Mouse (Mus musculus) cerebellum, postnatal 4 days (tissue): Measurements from ENCODE around the gene Slc35a1.

Source experiments
- DNase-seq, 2 experiments: peaks; one replicate each; pipeline ENCODE4 v3.0.0; 2022; ENCODE audit warnings: low spot score in 2 of 2, mixed read lengths in 1 of 2

Slc35a1 gene

GRCm38 (mm10) chr4:34653179-34653578 is 34.1 kb downstream of the Slc35a1 start:
- no peak for DNase-seq

DNA sequence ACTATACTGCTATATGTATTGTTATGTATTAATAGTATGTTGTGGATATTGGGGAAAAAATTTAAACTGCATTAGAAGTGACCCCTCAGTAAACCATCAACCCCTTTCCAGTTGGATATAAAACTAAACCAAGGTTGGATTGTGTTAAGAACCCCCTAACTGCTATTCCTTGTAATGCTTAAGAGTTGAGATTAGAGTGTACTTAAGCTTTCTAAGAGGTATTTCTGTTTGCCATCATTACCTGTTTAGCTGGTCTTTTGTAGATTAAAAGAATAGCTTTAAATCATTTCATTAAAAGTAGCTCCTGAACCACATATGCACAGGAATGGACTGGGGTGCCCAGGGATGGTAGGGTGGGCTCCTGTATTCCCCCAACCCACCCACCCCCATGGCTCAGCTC is 42.5 kb downstream of the Slc35a1 start:
- no peak for DNase-seq

GRCm38 (mm10) chr4:34640731-34641130 is 46.5 kb downstream of the Slc35a1 start:
- no peak for DNase-seq

DNA sequence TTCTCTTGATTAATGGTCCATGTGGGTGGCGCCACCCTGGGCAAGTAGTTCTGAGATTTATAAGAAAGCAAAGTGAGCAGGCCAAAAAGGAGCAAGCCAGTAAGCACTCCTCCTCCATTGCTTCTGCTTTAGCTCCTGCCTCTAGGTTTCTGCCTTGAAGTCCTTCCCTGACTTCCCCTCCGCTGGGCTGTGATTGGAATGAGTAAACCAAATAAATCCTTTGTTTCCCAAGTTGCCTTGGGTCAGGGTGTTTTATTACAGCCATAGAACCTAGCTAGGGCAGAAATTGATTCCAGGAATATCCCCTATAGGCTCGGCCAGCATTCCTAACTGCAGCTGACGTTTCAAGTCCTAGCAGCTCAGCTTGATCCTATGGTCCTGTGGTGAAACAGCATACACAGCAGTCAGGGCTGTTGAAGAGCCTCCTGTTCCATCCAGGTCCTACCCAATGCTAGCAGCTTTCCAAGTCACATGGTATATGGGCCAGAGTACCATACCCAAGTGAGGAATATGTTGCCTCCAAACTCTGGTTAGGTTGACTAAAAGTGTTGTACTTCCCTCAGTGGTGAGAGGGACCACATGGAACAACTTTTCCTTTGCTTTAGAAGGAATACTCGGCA is 47.4 kb downstream of the Slc35a1 start:
- DNase-seq = no peak

DNA sequence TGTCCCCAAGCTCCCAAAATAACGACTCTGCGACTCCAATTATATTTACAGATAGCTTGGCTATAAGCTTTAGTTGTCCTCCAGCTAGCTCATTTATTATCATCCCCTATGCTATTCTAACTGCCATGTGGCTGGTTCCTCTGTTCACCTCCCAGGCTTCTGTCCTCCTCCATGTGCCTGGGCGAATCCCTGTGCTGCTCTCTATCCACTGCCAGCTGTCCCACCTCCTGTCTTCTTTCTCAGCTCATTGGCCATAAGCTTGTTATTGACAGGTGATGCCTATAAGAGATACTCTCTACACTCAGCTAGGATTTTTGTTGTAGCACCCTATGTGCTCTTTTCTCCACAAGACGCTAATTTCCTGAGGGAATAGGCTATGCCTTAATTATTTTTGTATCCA is 49.4 kb downstream of the Slc35a1 start:
- DNase-seq = no peak

DNA sequence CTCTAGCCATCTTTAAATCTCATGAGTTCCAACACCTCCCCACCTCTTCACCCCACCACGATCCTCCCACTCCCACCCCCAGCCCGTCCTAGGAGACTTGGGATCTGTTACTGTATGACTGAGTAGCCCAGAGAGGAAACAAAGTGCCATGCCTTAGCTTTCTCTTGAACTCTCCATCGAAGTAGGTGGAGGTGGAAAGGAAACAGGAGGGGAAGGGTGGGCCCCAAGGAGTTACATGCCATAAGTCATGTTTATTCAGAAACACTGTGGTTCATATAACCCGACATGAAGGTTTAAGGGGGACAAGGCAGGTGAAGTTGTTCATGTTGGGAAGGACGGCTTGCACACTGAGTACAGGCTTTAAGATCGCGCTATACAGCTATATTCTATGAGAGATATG is 49.9 kb downstream of the Slc35a1 start:
- DNase-seq = no peak

GRCm38 (mm10) chr4:34636036-34636435 is 51.2 kb downstream of the Slc35a1 start:
- DNase-seq = no peak

- DNase-seq = no peak
Measured at GRCm38 (mm10) chr4:34634129-34634528, 53.1 kb downstream of the Slc35a1 start.

DNA sequence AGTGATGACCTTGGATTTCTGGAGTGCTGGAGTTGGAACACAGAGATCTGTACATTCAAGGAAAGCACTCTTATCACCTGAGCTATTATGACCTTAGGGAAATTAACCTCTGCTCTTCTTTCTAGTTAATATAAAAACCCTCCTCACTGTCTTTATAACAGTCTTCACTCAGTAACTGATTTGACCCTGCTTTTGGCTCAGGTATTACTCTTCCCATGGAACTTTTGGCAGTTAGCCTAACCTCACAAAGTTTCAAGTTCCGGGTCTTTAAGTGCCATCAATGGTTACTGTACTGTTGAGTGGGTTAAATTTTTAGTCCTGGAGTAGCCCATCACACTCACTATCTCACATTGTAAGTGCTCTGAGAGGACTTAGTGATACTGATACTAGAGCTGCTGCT is 57.3 kb downstream of the Slc35a1 start:
- DNase-seq = no peak

DNA sequence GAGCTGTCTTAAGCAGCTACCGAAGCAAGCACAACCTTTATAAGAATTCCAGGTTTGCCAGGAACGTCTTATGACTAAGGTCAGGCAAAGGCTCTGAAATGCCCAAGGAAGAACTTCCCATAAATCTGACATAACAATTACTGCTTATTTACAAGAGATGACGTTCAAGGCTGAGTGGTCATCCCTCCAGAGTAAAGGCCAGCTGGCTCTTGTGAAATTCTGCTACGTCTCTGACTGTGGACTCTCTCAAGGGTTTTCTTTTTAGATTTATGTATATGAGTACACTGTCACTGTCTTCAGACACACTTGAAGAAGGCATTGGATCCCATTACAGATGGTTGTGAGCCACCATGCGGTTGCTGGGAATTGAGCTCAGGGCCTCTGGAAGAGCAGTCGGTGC is 60.8 kb downstream of the Slc35a1 start:
- no peak for DNase-seq

GRCm38 (mm10) chr4:34625556-34625955 is 61.7 kb downstream of the Slc35a1 start:
- no peak for DNase-seq

DNA sequence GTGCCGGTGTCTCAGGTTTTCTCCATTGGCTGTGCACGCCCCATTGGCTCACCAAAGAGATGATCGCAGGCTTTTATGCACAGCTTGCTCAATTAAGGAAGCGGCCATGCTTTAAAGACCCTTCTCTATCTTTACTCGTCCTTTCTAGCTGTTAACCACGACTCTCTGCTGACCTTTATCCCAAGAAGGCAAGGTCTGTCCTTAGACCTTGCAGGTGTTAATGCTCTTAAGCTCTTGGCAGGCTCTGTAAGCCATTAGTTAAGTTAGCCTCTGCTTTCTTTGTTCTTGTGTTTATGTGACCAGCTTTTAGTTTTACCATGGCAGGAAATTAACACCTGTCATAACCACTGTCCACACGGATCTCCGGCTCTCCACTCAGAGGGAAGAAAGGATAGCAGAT is 71.1 kb downstream of the Slc35a1 start:
- DNase-seq = no peak

- DNase-seq = no peak
Measured at GRCm38 (mm10) chr4:34615303-34615702, 71.9 kb downstream of the Slc35a1 start.

DNA sequence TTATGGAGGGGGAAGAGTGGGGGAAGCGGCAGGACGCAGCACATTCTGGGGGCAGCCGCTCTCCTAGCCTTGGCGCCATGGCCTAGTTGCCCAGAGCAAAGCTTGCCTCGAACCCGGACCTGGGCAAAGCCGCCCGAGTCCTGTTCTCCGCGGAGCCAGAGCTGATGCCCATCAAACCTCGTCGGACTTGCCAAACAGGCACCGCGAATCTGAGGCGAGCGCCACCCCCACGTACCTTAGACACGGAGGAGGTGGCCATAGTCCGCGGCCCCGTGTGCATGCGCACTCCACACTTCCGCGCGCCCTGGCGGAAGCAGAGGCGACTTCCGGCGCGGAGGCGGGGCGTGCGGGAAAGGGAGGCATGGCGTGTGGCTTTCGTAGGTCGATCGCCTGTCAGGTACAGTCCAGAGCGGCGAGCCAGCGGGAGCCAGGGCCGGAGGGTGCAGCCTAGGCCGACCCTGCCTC is 72.6 kb downstream of the Slc35a1 start, which contains the start of the genes Orc3 and Rars2:
TSS of gene Orc3 (minus strand) at position 315 of the 465 bp plus-strand sequence.
TSS of gene Rars2 (plus strand) at position 328 of the 465 bp plus-strand sequence.
- peak; percentile 82 to 89 for DNase-seq

DNA sequence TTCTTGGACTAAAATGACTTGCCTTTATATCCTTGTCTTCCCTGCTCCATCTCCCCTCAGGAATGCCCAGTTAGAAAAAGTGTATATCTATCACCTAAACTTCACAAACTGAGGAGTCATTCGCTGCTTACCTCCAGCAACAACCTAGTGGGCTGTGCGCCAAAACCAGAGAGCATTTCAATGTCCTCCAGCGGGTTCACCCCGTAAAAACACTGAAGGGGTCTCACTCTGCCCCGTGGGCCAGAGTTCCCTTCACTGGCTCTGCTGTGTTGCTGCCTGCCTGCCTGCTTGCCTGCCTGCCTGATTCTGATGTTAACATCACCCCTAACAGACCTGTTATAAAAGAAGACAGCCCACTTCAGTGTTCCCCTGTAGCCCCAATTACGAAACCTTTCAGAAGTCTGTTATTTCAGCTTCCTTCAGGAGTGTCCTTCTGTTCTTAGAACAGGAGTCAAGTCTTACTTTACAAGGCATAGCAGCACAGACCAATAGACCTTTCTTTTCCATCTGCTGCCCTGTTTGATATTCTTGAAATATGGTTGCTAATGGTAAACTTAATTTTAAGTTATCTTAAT is 73.6 kb downstream of the Slc35a1 start:
- no peak for DNase-seq
